Mouse (Mus musculus) limb, embryonic 11.5 days (tissue): ENCODE results near the gene Incenp. TPM values are rescaled to one million over a fixed set of nuclear protein-coding genes. Genes with fewer than 3 reads are reported as not detected.

Experiments
- microRNA-seq: library from miRNA; unstranded; fragments of <30 nt; microRNA quantifications from one replicate; pipeline ENCODE4, GENCODE M21; 2016
- polyA plus RNA-seq: library from polyadenylated mRNA; unstranded; fragments of >200 nt; fragmentation: Nextera tagmentation; extraction: Ambion mirVana; gene quantifications from 2 replicates; pipeline ENCODE4 v1.2.1, GENCODE M21; 2014

Incenp gene
- polyA plus RNA-seq, 1 experiment from 2014 or later = 117 TPM

Small RNA genes lying within 50 kb of the gene (microRNA-seq; reads per million reads assigned to microRNA genes)
- gene Gm22369 (not detected), gene Gm24484 (not detected)

Other genes starting within 250 kb of the Incenp start
- gene Scgb2a2, start 52.0 kb downstream of the Incenp start, polyA plus RNA-seq = not detected in 2 replicates
- 1,189 and 1,219 TPM in 2 replicates for gene Fth1, start 81.0 kb upstream of the Incenp start, polyA plus RNA-seq
- gene Best1, start 102.1 kb upstream of the Incenp start, polyA plus RNA-seq = 1.9 and 2.4 TPM in 2 replicates
- 39.8 and 44.5 TPM in 2 replicates for gene Rab3il1, start 102.1 kb upstream of the Incenp start, polyA plus RNA-seq
- 2.3 and 3.3 TPM in 2 replicates for gene Fads3, start 142.0 kb upstream of the Incenp start, polyA plus RNA-seq
- 55.1 and 57.0 TPM in 2 replicates for gene Fads2, start 202.2 kb upstream of the Incenp start, polyA plus RNA-seq